Mouse (Mus musculus) left cerebral cortex, postnatal 14 days (tissue): ENCODE data around the gene Abca13. TPM values are rescaled to one million over a fixed set of nuclear protein-coding genes. Genes with fewer than 3 reads are reported as not detected.

ENCODE experiments used
- DNase-seq, 2 experiments: peaks; one replicate each; pipeline ENCODE4 v3.0.0; 2021 to 2022; ENCODE audit warnings: low spot score in 2 of 2, mixed read lengths in 1 of 2
- intact Hi-C: fragments of 180-260 bp; cut with DNase I; formaldehyde crosslinking; loops from one replicate; pipeline ENCODE4 v1.15.1; 2025
- total RNA-seq, 2 experiments: library from RNA; stranded (reverse); gene quantifications; 2 replicates each; pipeline ENCODE4 v1.2.3; 2021

Abca13 gene
- total RNA-seq, 2 experiments from 2014 or later, result 0.06 to 0.11 TPM

DNA sequence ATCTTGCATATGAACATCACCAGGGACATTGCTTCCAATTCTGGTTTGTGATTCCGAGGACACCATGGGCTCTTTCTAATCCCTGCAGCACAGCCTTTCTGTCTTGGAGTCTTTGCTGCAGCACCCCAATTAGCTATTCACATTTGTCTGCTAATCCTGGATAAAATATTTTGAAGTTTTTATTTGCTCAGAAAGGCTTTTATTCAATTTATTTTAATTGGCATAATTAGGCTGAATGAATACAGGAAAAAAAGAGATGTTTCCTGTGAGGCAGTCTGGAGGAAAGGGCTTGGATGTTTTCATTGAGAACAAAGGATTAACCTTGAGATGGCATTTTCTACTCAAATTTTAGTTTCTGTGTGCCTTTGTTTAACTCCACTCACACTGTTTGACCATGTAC lies 428.2 kb downstream of the Abca13 start:
- no peak for DNase-seq
- intact Hi-C loops, result no loop called here

- intact Hi-C loops, result no loop called here
- DNase-seq, result no peak
Observed at GRCm38 (mm10) chr11:9622888-9623287, 431.1 kb downstream of the Abca13 start.

DNA sequence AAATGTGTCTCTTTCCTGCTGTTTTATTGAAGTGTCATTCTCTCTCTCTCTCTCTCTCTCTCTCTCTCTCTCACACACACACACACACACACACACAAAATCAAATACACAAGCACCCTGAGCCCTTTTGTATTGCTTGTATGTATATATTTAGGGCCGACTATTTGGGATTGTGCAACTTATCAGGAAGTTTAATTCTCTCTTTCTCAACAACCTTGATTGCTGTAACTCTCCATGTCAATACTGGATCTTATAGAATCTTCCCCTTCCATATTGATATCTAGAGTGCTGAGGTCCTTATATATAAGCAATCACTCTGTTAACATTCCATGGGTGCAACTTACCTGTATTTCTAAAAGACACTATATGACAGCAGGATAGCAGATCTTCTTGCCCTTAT lies 433.0 kb downstream of the Abca13 start:
- DNase-seq, result no peak
- intact Hi-C loops, result no loop called here

DNA sequence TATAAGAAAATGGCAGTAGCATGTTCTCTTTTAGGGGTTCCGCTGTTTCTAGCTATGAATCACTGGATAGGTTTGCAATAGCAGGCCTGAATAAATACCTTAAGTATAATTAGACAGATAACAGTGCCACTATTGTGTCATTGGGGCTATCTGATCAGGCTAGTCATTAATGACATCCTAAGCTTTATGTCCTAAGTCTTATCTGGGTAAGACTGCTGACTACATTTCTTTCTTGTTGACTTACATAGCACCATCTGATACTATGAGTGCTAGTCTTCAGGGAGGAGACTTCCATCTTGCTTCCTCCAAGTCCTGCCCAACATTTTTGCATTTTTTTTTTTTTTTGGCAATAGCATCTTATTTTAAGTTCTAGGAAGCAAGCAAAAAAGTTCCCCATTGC lies 434.1 kb downstream of the Abca13 start:
- intact Hi-C loops, result no loop called here
- DNase-seq, result no peak

- DNase-seq, result no peak
- intact Hi-C loops, result no loop called here
Observed at GRCm38 (mm10) chr11:9647272-9647671, 455.5 kb downstream of the Abca13 start.

- intact Hi-C loops, result no loop called here
- no peak for DNase-seq
Observed at GRCm38 (mm10) chr11:9647991-9648390, 456.2 kb downstream of the Abca13 start.

- intact Hi-C loops, result no loop called here
- DNase-seq, result no peak
Observed at GRCm38 (mm10) chr11:9666648-9667255, 475.0 kb downstream of the Abca13 start.

GRCm38 (mm10) chr11:9669430-9669829 lies 477.7 kb downstream of the Abca13 start:
- DNase-seq, result no peak
- intact Hi-C loops, result no loop called here

DNA sequence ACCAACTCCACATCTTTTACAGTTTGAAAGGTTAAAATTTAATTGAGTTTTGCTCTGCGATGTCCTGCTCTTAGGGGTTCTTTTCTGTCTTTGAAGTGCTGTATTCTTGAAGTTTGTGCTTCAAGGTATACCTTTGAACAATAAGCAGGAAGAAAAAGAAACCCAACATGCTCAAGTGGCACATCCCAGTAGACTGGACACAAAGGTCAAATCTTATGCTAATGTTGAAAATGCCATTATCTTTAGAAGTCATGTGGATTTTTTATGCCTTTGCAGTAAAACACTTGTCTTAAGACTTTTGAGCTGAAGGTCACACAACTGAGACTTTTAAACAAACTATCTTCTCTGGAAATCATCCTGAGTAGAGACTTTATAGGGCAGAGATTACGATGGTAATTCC lies 493.2 kb downstream of the Abca13 start:
- intact Hi-C loops, result no loop called here
- no peak for DNase-seq

- no peak for DNase-seq
- intact Hi-C loops, result no loop called here
Observed at GRCm38 (mm10) chr11:9705190-9705589, 513.4 kb downstream of the Abca13 start.

DNA sequence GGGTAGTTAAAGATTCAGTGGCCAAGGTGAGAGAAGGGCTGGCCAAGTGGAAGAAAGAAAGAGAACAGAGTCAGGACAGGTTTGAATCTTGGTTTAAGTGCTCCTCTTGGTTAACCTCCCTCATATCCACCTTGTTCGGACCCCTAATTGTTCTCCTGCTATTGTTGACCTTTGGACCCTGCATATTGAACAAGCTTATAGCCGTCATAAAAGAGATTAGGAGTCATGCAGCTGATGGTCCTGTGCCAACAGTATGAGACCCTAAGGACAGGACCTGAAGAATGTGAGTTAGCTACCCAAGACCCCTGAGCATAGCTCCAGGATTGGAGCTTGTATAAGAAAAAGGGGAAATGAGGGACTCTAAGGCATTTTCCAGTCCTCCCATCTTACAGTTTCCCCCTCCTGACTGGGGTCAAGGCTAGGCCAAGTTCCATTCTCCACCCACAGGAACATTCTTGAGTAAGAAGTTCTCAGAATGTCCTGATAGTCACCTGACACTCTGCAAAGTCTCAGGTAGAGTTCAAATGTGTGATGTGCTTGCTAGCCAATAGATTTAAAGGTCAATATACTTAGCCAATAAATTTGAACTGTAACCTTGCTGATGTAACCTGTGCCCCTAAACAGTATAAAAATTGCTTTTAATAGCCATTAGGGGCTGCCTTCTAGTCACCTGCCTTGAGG lies 536.2 kb downstream of the Abca13 start:
- DNase-seq, result no peak
- intact Hi-C loops, result no loop called here

DNA sequence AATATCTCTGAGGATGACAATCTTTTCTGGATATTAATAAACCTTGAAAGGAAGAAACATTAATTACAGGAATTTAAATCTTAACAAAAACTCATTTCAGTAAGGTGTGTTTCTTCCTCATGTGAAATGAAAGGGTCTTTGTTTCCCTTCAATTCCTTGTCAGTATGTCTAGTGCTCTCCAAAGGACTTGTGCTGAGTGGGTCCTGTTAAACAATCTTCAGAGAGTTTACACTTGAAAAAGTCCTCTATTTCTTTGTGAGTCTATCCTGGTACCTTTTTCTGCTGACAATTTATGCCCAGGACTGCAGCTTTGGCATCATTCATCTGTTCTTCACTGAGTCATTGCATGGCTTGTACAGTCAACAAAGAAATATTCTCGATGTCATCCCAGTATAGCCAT lies 539.6 kb downstream of the Abca13 start:
- no peak for DNase-seq
- intact Hi-C loops, result no loop called here

Other genes starting within 250 kb of the Abca13 start
- under 1 TPM in 1 of 2 experiments, not detected in 1; 0.04 TPM for gene Pkd1l1, start 218.7 kb upstream of the Abca13 start, total RNA-seq
- gene Hus1, start 180.8 kb upstream of the Abca13 start, total RNA-seq, result 10 to 100 TPM; 10.9 to 12.6 TPM
- gene Gm11992, start 143.3 kb upstream of the Abca13 start, total RNA-seq, result under 1 TPM; 0.76 to 0.94 TPM
- gene Sun3, start 143.0 kb upstream of the Abca13 start, total RNA-seq, result not detected
- gene Upp1, start 73.8 kb upstream of the Abca13 start, total RNA-seq, result 1 to 10 TPM; 1.2 to 1.9 TPM